Mouse (Mus musculus): ENCODE measurements at regions not wholly inside any gene's neighbourhood (a gene's known extent, or its start where the extent isn't known, plus 50 kb on each side); places are given as distances from the start of the nearest gene placed in this dataset.

GRCm38 (mm10) chr15:10767535-10767934, 53.1 kb upstream of the Rai14 start:
- DNase-seq (ENCODE audit: low read depth, low spot score): no peak

- DNase-seq (ENCODE audit: low read depth, low spot score): no peak
These were observed 56.2 kb upstream of the Rai14 start for GRCm38 (mm10) chr15:10770410-10771310.

GRCm38 (mm10) chr15:10771311-10771690, 56.9 kb upstream of the Rai14 start:
- no peak for DNase-seq (ENCODE audit: low read depth, low spot score)

GRCm38 (mm10) chr15:10779941-10780620, 65.7 kb upstream of the Rai14 start:
- no peak for DNase-seq (ENCODE audit: low read depth, low spot score)

- DNase-seq (ENCODE audit: low read depth, low spot score): no peak
These were observed 74.9 kb upstream of the Rai14 start for GRCm38 (mm10) chr15:10789371-10789770.

- DNase-seq (ENCODE audit: low read depth, low spot score): no peak
These were observed 76.6 kb upstream of the Rai14 start for GRCm38 (mm10) chr15:10790862-10791497.

- no peak for DNase-seq (ENCODE audit: low read depth, low spot score)
These were observed 77.2 kb upstream of the Rai14 start for GRCm38 (mm10) chr15:10791516-10792112.

- no peak for DNase-seq (ENCODE audit: low read depth, low spot score)
These were observed 77.7 kb upstream of the Rai14 start for GRCm38 (mm10) chr15:10792156-10792555.

GRCm38 (mm10) chr15:10795126-10795792, 80.8 kb upstream of the Rai14 start:
- no peak for DNase-seq (ENCODE audit: low read depth, low spot score)

- DNase-seq (ENCODE audit: low read depth, low spot score): no peak
These were observed 85.2 kb upstream of the Rai14 start for GRCm38 (mm10) chr15:10799656-10800055.

GRCm38 (mm10) chr15:10814195-10814594, 99.8 kb upstream of the Rai14 start:
- DNase-seq (ENCODE audit: low read depth, low spot score): no peak

GRCm38 (mm10) chr15:10814709-10815108, 100.3 kb upstream of the Rai14 start:
- DNase-seq (ENCODE audit: low read depth, low spot score): no peak

- no peak for DNase-seq (ENCODE audit: low read depth, low spot score)
These were observed 101.8 kb upstream of the Rai14 start for GRCm38 (mm10) chr15:10816213-10816621.

GRCm38 (mm10) chr15:10818216-10818615, 103.8 kb upstream of the Rai14 start:
- DNase-seq (ENCODE audit: low read depth, low spot score): peak; percentile 8

- no peak for DNase-seq (ENCODE audit: low read depth, low spot score)
These were observed 104.3 kb upstream of the Rai14 start for GRCm38 (mm10) chr15:10818706-10819105.

- peak; percentile 71 for DNase-seq (ENCODE audit: low read depth, low spot score)
These were observed 109.5 kb upstream of the Rai14 start for GRCm38 (mm10) chr15:10823933-10824332.

- no peak for DNase-seq (ENCODE audit: low read depth, low spot score)
These were observed 115.2 kb upstream of the Rai14 start for GRCm38 (mm10) chr15:10829588-10829987.

GRCm38 (mm10) chr15:10830478-10830877, 116.1 kb upstream of the Rai14 start:
- no peak for DNase-seq (ENCODE audit: low read depth, low spot score)

- no peak for DNase-seq (ENCODE audit: low read depth, low spot score)
These were observed 116.7 kb upstream of the Rai14 start for GRCm38 (mm10) chr15:10831106-10831505.

GRCm38 (mm10) chr15:10832331-10832730, 117.9 kb upstream of the Rai14 start:
- DNase-seq (ENCODE audit: low read depth, low spot score): no peak

- no peak for DNase-seq (ENCODE audit: low read depth, low spot score)
These were observed 118.1 kb upstream of the C1qtnf3 start for GRCm38 (mm10) chr15:10833866-10834571.

Data from ES-CJ7 (cell line).